Mouse (Mus musculus) CD4-positive, CD25-positive, alpha-beta regulatory T cell (primary cell): ENCODE measurements around the gene Deaf1. TPM values are rescaled to one million over a fixed set of nuclear protein-coding genes. Genes with fewer than 3 reads are reported as not detected.

Experiments
- polyA plus RNA-seq: library from polyadenylated mRNA; unstranded; fragments of 100-300 nt; shearing (Covaris generic); gene quantifications from one replicate; pipeline ENCODE4 v1.2.1, GENCODE M21; 2017

The Deaf1 gene
- polyA plus RNA-seq, result 71.1 TPM

DNA sequence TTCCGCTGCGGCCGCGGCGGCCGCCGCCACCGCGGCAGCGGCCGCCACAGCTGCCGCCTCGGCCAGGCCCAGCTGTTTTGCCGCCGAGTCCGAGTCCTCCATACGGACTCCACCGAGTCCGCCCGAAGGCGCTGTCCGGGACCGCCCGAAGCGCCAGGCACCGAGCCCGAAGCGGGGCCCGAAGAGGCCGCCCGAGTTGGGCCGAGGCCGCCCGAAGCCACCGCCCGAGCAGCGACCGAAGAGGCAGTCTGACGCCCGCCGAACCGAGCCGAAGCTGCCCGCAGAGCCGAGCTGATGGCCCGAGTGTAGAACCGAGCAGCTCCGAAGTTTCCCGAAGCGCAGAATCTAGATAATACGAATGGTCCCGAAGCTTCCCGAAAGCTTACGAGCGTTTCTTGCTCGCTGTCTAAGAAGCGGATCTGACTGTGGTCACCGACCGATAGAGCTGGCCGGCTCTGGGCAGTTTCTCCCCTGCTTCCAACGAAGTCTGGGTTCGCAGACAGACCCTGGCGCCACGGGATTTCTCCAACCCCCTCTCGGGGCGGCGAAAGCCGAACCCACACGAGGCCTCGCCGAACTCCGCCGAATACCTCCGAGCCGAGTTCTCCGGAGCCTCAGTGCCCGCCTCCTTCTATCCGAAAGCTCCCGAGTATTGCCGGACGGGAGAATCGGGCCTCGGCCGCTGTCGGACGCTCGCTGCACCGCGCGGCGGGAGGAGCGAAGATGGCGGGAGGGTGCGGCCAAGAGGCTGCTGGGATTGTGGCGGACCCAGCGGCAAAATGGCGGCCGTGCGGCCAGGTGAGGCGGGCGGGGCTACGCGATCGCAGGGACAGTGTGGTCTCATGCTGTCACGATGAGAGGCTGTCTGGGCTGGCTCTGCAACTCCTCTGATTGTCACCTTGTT, at the start of gene Deaf1, which contains the start of gene Tmem80:
TSS of gene Deaf1 (minus strand) at position 222 of the 904 bp plus-strand sequence.
TSS of gene Tmem80 (plus strand) at position 271 of the 904 bp plus-strand sequence.

DNA sequence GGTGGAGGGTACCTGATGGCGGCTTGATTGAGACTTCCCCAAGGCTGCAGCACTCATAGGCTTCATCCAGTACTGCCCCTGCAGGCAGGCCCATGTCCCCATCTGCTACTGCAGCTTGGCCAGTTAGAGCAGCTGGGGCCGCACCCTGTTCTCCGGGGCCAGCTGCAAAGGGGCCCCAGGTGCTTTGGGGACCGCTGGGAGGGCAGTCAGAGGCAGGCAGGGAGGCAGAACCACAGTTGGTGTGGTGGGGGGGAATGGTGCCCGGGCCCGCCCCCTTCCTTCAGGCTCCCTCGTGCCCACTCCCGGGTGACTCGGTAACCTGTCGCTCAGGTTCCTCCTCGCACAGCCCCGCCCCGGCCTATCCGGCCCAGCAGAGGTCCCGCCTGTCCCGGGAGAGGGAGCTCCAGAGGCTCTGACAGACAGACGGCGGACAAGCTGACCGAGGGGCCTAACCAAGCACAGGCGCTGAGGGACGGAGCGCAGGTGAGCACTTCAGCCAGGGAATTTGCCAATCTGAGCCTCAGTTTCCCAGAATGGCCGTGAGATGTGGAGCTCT, 11.2 kb upstream of the Deaf1 start, which contains the start of gene Eps8l2:
TSS of gene Eps8l2 (plus strand) at position 305 of the 556 bp plus-strand sequence.

DNA sequence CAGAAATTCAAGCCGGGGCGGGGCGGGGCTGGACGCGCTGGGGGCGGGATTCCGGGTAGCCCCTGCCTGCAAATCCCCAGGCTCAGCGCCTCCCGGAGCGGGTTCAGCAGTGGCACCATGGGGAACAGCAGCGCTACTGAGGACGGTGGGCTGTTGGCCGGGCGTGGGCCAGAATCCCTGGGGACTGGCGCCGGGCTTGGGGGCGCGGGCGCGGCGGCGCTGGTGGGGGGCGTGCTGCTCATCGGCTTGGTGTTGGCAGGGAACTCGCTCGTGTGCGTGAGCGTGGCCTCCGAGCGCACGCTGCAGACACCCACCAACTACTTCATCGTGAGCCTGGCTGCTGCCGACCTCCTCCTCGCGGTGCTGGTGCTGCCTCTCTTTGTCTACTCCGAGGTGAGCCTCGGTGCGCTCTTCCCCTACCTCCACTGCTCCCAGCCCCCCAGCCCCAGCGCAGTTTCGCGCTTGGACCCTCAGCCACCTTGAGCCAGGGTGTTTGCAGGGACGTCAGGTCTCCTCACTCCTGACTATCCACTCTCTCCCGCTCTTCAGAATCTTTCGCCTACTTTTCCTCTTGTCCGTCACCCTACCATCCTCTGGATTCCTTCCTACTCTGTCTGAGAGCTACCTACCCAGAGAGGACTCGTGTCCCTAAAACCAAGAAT, 35.4 kb downstream of the Deaf1 start, which contains the start of gene Drd4:
TSS of gene Drd4 (plus strand) at position 86 of the 662 bp plus-strand sequence.

DNA sequence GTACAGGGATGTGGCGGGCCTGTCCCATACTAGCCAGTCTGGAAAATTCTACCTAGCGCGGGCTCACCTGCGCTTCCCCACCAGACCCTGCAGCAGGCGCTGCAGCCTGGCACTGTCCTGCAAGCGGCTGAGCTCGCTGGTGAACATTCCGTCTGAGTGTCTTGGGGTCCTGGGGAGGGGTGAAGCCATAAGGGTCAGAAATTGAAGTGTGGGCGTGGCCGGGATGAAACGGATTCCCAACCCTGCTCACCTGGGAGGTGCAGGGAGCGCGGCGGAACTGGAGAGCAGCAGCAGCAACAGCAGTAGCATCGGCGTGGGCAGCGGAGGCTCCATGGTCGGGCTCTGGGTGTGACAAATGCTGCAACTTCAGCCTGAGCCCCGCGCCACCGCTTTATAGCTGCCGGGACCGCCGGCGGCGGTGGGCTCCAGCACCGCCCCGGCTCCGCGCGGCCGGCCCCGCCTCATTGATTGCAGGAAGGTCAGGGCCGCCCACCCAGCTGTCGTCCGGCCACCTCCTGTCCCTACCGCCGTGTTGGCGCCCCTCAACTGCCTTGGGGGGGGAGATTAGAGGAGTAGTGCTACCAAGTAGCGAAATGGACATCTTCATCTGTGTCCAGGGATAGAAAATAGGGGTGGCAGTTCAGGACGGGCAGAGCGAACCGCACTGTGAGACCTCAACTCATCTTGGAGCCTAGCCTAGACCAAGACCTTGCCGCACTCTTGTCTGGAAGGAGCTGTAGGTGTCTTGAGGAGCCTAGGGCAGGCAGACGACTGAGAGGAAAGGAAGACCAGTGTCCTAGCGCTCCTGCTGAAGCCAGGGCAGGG, 48.5 kb downstream of the Deaf1 start, which contains the start of gene Sct:
TSS of gene Sct (minus strand) at position 368 of the 825 bp plus-strand sequence.

DNA sequence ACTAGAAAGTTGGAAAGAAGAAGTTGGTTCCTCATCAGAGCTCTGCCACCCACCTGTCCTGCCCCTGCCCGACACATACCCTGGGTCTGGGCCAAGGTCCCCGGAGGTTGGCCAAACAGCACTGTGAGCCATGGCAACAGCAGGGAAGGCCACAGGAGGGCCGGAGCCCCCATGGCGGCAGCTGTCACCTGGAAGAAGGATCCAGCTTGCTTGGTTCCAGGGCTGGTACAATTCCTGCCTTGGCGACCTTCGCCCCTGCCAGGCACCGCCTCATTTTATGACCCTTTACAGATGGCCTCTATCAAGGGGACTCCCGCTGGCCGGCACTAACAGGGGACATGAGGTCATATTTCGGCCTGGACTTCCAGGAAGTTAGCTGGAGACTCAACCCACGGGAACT, 50.9 kb downstream of the Deaf1 start, which contains the start of gene Cdhr5:
TSS of gene Cdhr5 (minus strand) at position 241 of the 400 bp plus-strand sequence.

DNA sequence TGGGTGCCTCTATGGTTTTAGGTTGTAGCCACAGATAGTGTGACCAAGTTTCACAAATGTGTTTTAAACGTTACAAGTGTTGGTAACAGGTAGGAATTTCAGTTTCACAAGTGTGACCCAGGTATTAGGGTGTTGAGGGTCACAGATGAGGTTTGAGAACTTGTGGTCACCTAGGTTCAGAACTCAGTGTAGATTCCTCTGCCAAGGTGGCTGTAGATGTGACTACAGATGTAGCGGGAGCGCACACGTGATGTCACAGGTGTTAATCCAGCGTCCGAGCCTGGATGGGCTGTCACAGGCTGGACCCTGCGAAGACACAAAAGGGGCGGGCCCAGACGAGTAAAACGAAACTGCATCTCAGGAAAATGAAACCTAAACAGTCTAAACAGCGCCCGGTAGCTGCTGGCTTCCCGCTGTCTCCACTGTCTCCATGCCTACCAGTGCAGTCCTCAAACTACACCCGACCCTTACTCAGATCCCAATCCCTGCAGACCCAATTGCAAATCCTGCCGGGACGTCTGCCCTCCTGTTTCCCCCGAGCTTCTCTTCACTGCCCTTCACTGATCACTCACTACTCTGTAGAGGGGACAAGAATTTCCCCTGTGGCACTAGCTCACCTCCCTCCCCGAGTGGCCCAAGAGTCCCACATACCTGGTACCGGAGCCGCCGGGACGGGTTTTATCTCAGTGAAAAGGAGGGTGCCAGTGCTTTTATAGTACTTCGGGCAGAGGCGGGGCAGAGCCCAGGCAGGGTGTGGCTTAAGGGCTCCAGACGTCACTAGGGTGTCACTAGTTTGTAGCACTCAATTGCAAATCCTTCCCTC, 61.5 kb downstream of the Deaf1 start, which contains the start of gene Irf7:
TSS of gene Irf7 (minus strand) at position 743 of the 823 bp plus-strand sequence.

Other genes with a start within 250 kb of the Deaf1 start
- 286 TPM for gene Pkp3, start 249.5 kb downstream of the Deaf1 start, polyA plus RNA-seq
- 209 TPM for gene Sigirr, start 227.1 kb downstream of the Deaf1 start, polyA plus RNA-seq
- not detected for gene Ano9, start 209.9 kb downstream of the Deaf1 start, polyA plus RNA-seq
- gene Ptdss2, start 205.3 kb downstream of the Deaf1 start, polyA plus RNA-seq, result 22.4 TPM
- 116 TPM for gene Rnh1, start 154.8 kb downstream of the Deaf1 start, polyA plus RNA-seq
- gene Hras, start 133.7 kb downstream of the Deaf1 start, polyA plus RNA-seq, result 49.3 TPM
- 2.7 TPM for gene Lrrc56, start 133.5 kb downstream of the Deaf1 start, polyA plus RNA-seq
- 12.6 TPM for gene Lmntd2, start 113.6 kb downstream of the Deaf1 start, polyA plus RNA-seq
- 21.9 TPM for gene Rassf7, start 111.8 kb downstream of the Deaf1 start, polyA plus RNA-seq
- gene Phrf1, start 98.9 kb downstream of the Deaf1 start, polyA plus RNA-seq, result 99.1 TPM
- 129 TPM for gene Irf7, start 61.2 kb downstream of the Deaf1 start, polyA plus RNA-seq
- not detected for gene Cdhr5, start 50.9 kb downstream of the Deaf1 start, polyA plus RNA-seq
- gene Sct, start 48.6 kb downstream of the Deaf1 start, polyA plus RNA-seq, result not detected
- not detected for gene Drd4, start 35.7 kb downstream of the Deaf1 start, polyA plus RNA-seq
- gene Tmem80, start within 50 bp of the Deaf1 start, polyA plus RNA-seq, result 49.0 TPM
- 0.06 TPM for gene Eps8l2, start 11.2 kb upstream of the Deaf1 start, polyA plus RNA-seq
- gene Taldo1, start 64.5 kb upstream of the Deaf1 start, polyA plus RNA-seq, result 309 TPM
- gene Gatd1, start 86.4 kb upstream of the Deaf1 start, polyA plus RNA-seq, result 82.3 TPM
- 0.37 TPM for gene Cend1, start 101.8 kb upstream of the Deaf1 start, polyA plus RNA-seq
- 75.9 TPM for gene Slc25a22, start 110.2 kb upstream of the Deaf1 start, polyA plus RNA-seq
- 12.2 TPM for gene Pidd1, start 116.3 kb upstream of the Deaf1 start, polyA plus RNA-seq
- 1,397 TPM for gene Rplp2, start 119.7 kb upstream of the Deaf1 start, polyA plus RNA-seq
- 75.2 TPM for gene Pnpla2, start 127.5 kb upstream of the Deaf1 start, polyA plus RNA-seq
- not detected for gene Cracr2b, start 133.4 kb upstream of the Deaf1 start, polyA plus RNA-seq
- 9.0 TPM for gene Cd151, start 139.7 kb upstream of the Deaf1 start, polyA plus RNA-seq
- gene Polr2l, start 147.4 kb upstream of the Deaf1 start, polyA plus RNA-seq, result 28.5 TPM
- 1.9 TPM for gene Tspan4, start 147.6 kb upstream of the Deaf1 start, polyA plus RNA-seq
- 22.6 TPM for gene Chid1, start 212.2 kb upstream of the Deaf1 start, polyA plus RNA-seq
- 55.7 TPM for gene Ap2a2, start 234.5 kb upstream of the Deaf1 start, polyA plus RNA-seq